In the genomic region with DNA sequence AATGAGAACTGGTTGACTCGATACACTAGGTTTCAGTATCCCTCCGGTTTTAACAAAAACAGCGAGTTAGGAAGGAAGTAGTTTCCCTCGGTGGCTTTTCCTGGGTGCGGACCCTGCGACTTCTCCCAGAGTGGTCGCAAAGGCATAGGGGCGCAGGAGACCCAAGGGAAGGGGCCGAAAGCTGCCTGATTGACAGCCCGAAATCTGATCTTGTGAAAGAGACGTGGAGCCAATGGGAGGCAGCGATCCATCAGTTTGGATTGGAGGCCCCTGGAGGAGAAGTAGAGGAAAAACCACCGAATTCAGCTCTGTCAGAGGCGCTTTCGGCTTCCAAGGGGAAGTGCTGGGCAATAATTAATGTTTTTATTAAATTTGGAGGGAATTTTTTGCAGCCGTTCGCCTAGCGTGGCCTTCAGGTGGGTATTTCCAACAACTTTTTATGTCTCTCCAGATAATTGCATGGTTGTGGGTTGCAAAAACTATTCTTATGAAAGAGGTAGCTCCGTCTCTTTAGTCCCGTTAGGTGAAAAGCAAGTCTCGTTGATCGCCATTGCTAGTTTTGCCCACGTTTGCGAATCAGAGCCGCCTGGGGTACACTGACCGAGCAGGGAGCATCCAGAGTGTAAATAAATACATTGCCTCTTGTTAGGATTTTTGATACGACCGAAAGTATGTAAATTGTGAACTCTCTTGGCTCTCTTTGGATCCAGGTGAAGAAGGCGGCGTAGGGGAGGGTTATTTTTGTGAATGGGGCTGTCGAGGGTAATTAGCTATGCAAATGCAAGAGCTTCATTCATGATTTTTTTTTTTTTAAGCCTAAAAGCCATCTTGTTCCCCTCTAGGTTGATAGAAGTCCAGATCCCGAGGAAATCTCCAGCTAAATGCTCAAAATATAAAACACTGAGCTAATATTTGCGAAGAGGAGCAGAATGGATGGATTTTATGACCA, we compare ENCODE assay signal across 8 mouse cellular contexts. TPM values are rescaled to one million over a fixed set of nuclear protein-coding genes. Genes with fewer than 3 reads are reported as not detected.
DNase-seq lines count a peak whose midpoint lies in the region; ATAC-seq lines count a peak whose summit lies in the region.

No protein-coding gene starts in this region.

- H3K9me3 ChIP-seq in hindbrain, embryonic 13.5 days: no peaks in the 10 kb centered on the region

- H3K27ac ChIP-seq in hindbrain, embryonic 13.5 days: peak overlapping the region; percentile 85

- H3K4me3 ChIP-seq in hindbrain, embryonic 13.5 days: peak overlapping the region; percentile 60

- peak overlapping the region; percentile 98 for H3K4me2 ChIP-seq in hindbrain, embryonic 13.5 days

- DNase-seq in adipocyte (ENCODE audit: low spot score): peak; percentile 87
- peak; percentile 78 to 83 for DNase-seq in cerebellum, postnatal 14 days
- DNase-seq in frontal cortex, postnatal 36 days (ENCODE audit: low spot score in 2 of 2): peak; percentile 73 to 76
- DNase-seq in layer of hippocampus, postnatal 36 days: peak; percentile 72 to 75
- peak; percentile 72 for DNase-seq in lung, postnatal 36 days
- peak; percentile 92 for DNase-seq in retina, postnatal 1 day
- DNase-seq in yolk sac, embryonic 10.5 days (ENCODE audit: low spot score): peak; percentile 43

- H3K27me3 ChIP-seq in hindbrain, embryonic 13.5 days: 0 out of 2 replicates have a peak, but pooled peaks cover 2% of the 10 kb centered on the region

- H3K36me3 ChIP-seq in hindbrain, embryonic 13.5 days: no peaks in the 10 kb centered on the region

- peak overlapping the region; percentile 69 for H3K9ac ChIP-seq in hindbrain, embryonic 13.5 days

- ATAC-seq in hindbrain, embryonic 13.5 days (ENCODE audit: low FRiP score): peak; percentile 50

- H3K4me1 ChIP-seq in hindbrain, embryonic 13.5 days (replicated peaks): peaks cover 16% of the 10 kb centered on the region

- under 1% methylated on average over 33 of the region's 33 CpGs for WGBS in hindbrain, embryonic 13.5 days

RNA-seq across cellular contexts. Expression of a gene that starts 1.1 kb away (rescaled TPM):
- 20.3 and 28.8 TPM in 2 replicates for polyA plus RNA-seq in hindbrain, embryonic 13.5 days (2015; fragmentation: Nextera tagmentation; extraction: Ambion mirVana)
- 10 to 100 TPM; 87.4 to 93.5 TPM for total RNA-seq in layer of hippocampus, postnatal 36 days (2021)

Comparison
In these comparisons a context has a peak if more than half of its experiments do, and no peak if none do; other contexts are left out.
1. Peak in every context shown above with its lines: DNase-seq, ATAC-seq, H3K4me3 ChIP-seq and H3K27ac ChIP-seq.